Mouse (Mus musculus) liver, postnatal 0 days (tissue): ENCODE results near the gene Ocm.
"Not testable (repeated sequence)": the region's sequence is repeated elsewhere in the genome, so short reads cannot be mapped to it uniquely, and the experiment has no call there.

Source experiments
- CTCF ChIP-seq: sonication (generic); IDR thresholded peaks from 2 replicates; pipeline ENCODE4 v1.5.1; 2016; ENCODE audit warnings: antibody characterized with exemption, low read depth
- EP300 ChIP-seq: IDR thresholded peaks from 2 replicates; pipeline ENCODE4 v1.6.1; 2016; ENCODE audit warnings: antibody characterized with exemption, low read depth, mild to moderate bottlenecking

DNA sequence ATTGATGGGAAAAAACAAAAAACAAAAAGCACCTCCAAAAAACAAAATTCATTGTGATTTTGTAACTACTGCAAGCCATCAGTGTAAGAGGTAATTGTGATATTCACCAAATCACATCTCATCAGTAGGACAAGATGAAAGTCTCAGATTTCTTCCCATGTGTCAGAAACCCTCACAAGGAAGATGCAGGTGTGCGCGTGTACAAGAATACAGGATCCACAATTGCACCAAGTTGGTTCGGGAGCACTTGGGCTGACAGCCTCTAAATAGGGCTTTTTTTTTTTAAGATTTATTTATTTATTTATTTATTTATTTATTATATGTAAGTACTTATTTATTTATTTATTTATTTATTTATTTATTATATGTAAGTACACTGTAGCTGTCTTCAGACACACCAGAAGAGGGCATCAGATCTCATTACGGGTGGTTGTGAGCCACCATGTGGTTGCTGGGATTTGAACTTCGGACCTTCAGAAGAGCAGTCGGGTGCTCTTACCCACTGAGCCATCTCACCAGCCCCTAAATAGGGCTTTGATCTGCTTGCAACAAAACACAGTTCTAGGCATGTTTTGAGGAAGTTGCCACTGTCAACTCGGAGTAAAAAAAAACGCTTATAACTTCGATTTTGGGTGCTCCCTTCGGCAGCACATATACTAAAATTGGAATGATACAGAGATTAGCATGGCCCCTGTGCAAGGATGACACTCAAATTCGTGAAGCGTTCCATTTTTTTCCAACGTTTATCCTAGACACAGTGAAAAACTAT is 12.9 kb downstream of the Ocm start:
- not testable (repeated sequence) for TF ChIP-seq CTCF, EP300
